Mouse (Mus musculus): ENCODE data around the gene Mfsd4b3. TPM values are rescaled to one million over a fixed set of nuclear protein-coding genes. Genes with fewer than 3 reads are reported as not detected.

Mfsd4b3 gene
- polyA plus RNA-seq, 1 experiment from 2014 or later = not detected

- H3K27ac ChIP-seq = no peak overlapping the region
- H3K4me3 ChIP-seq (replicated peaks) = no peak overlapping the region
- H3K36me3 ChIP-seq = no peaks in the 10 kb centered on the region
- H3K9ac ChIP-seq (replicated peaks) = no peak overlapping the region
- H3K4me1 ChIP-seq (replicated peaks) = no peaks in the 10 kb centered on the region
- H3K27me3 ChIP-seq = no peaks in the 10 kb centered on the region
- no peak overlapping the region for H3K4me2 ChIP-seq (replicated peaks)
- WGBS = 84% methylated on average over 13 of the region's 13 CpGs
- ATAC-seq = no peak
- no peaks in the 10 kb centered on the region for H3K9me3 ChIP-seq
Observed at GRCm38 (mm10) chr10:39908768-39909441, 51.0 kb downstream of the Mfsd4b3 start.

- H3K4me1 ChIP-seq (replicated peaks) = no peaks in the 10 kb centered on the region
- no peak overlapping the region for H3K9ac ChIP-seq (replicated peaks)
- H3K9me3 ChIP-seq = no peaks in the 10 kb centered on the region
- H3K36me3 ChIP-seq = no peaks in the 10 kb centered on the region
- ATAC-seq = no peak
- no peak overlapping the region for H3K27ac ChIP-seq
- H3K4me2 ChIP-seq (replicated peaks) = no peak overlapping the region
- WGBS = 79% methylated on average over 10 of the region's 10 CpGs
- H3K4me3 ChIP-seq (replicated peaks) = no peak overlapping the region
- H3K27me3 ChIP-seq = no peaks in the 10 kb centered on the region
Observed at GRCm38 (mm10) chr10:39906799-39907658, 52.9 kb downstream of the Mfsd4b3 start.

- Histone ChIP-seq H3K9me3 (no peaks in the 10 kb centered on the region), H3K27me3 (no peaks in the 10 kb centered on the region), H3K4me1 (replicated peaks) (peaks cover 6% of the 10 kb centered on the region), H3K27ac (no peak overlapping the region), H3K36me3 (no peaks in the 10 kb centered on the region), H3K4me3 (replicated peaks) (no peak overlapping the region), H3K4me2 (replicated peaks) (no peak overlapping the region), H3K9ac (replicated peaks) (no peak overlapping the region)
- ATAC-seq = no peak
- WGBS = 73% methylated on average over 3 of the region's 3 CpGs
Observed at GRCm38 (mm10) chr10:39904191-39904590, 55.8 kb downstream of the Mfsd4b3 start.

GRCm38 (mm10) chr10:39898874-39899371 is 61.0 kb downstream of the Mfsd4b3 start, which contains the start of gene Mfsd4b4:
Gene Mfsd4b4 (minus strand): TSS chr10:39899238.
- H3K9ac ChIP-seq (replicated peaks) = peak within 1 kb of the TSS; percentile 88
- H3K4me3 ChIP-seq (replicated peaks) = peak within 1 kb of the TSS; percentile 70
- peak; percentile 99 for ATAC-seq
- H3K4me1 ChIP-seq (replicated peaks) = peaks cover 14% of the 10 kb centered on the region
- peak within 1 kb of the TSS; percentile 86 for H3K4me2 ChIP-seq (replicated peaks)
- H3K27ac ChIP-seq = peak within 1 kb of the TSS; percentile 80
- under 1% methylated on average over 41 of the region's 41 CpGs for WGBS
- H3K9me3 ChIP-seq = no peaks in the 10 kb centered on the region
- no peaks in the 10 kb centered on the region for H3K36me3 ChIP-seq
- H3K27me3 ChIP-seq = no peaks in the 10 kb centered on the region

Other genes starting within 250 kb of the Mfsd4b3 start
- 30.3 and 32.8 TPM in 2 replicates for gene Rev3l, start 228.0 kb downstream of the Mfsd4b3 start, polyA plus RNA-seq (2015; fragmentation: Nextera tagmentation; extraction: Ambion mirVana)
- 3.2 and 3.6 TPM in 2 replicates for gene Mfsd4b4, start 60.9 kb downstream of the Mfsd4b3 start, polyA plus RNA-seq (2015; fragmentation: Nextera tagmentation; extraction: Ambion mirVana)
- gene Mfsd4b2, start 33.2 kb downstream of the Mfsd4b3 start, polyA plus RNA-seq (2015; fragmentation: Nextera tagmentation; extraction: Ambion mirVana) = not detected in 2 replicates
- gene Mfsd4b5, start 26.5 kb upstream of the Mfsd4b3 start, polyA plus RNA-seq (2015; fragmentation: Nextera tagmentation; extraction: Ambion mirVana) = not detected in 2 replicates
- 0.36 and 0.46 TPM in 2 replicates for gene Mfsd4b1, start 65.1 kb upstream of the Mfsd4b3 start, polyA plus RNA-seq (2015; fragmentation: Nextera tagmentation; extraction: Ambion mirVana)
- gene Slc16a10, start 182.1 kb upstream of the Mfsd4b3 start, polyA plus RNA-seq (2015; fragmentation: Nextera tagmentation; extraction: Ambion mirVana) = 2.2 and 2.7 TPM in 2 replicates

Measured in midbrain, embryonic 13.5 days (tissue).